Mouse (Mus musculus) megakaryocyte, embryonic 14.5 days (primary cell): Measurements from ENCODE around the gene Atg7.

ENCODE experiments used
- FLI1 ChIP-seq: IDR thresholded peaks from 2 replicates; pipeline ENCODE4 v1.6.1; 2012; ENCODE audit warnings: low read length, inconsistent platforms, mixed read lengths
- GATA1 ChIP-seq: IDR thresholded peaks from 3 replicates; pipeline ENCODE4 v1.6.1; 2012; ENCODE audit warnings: mixed read lengths, low read length, inconsistent platforms, borderline replicate concordance

- TF ChIP-seq FLI1 (no peak), GATA1 (no peak)
These were observed 123.4 kb downstream of the Atg7 start for GRCm38 (mm10) chr6:114766314-114766713.
